Mouse (Mus musculus) lung, adult 10 weeks (tissue): ENCODE results near the gene Phtf2. TPM values are rescaled to one million over a fixed set of nuclear protein-coding genes. Genes with fewer than 3 reads are reported as not detected.

Source experiments
- polyA plus RNA-seq: library from polyadenylated mRNA; stranded (reverse); fragments of 350-450 nt; fragmentation: Illumina TruSeq; extraction: RNeasy Lipid Tissue Mini Kit (QIAGEN cat#74804); gene quantifications from one replicate; pipeline ENCODE4 v1.2.3, GENCODE M21; 2014; ENCODE audit warnings: low read depth, low replicate concordance; ENCODE audit not compliant: insufficient read depth

Phtf2 gene
- 2.7 TPM for polyA plus RNA-seq

DNA sequence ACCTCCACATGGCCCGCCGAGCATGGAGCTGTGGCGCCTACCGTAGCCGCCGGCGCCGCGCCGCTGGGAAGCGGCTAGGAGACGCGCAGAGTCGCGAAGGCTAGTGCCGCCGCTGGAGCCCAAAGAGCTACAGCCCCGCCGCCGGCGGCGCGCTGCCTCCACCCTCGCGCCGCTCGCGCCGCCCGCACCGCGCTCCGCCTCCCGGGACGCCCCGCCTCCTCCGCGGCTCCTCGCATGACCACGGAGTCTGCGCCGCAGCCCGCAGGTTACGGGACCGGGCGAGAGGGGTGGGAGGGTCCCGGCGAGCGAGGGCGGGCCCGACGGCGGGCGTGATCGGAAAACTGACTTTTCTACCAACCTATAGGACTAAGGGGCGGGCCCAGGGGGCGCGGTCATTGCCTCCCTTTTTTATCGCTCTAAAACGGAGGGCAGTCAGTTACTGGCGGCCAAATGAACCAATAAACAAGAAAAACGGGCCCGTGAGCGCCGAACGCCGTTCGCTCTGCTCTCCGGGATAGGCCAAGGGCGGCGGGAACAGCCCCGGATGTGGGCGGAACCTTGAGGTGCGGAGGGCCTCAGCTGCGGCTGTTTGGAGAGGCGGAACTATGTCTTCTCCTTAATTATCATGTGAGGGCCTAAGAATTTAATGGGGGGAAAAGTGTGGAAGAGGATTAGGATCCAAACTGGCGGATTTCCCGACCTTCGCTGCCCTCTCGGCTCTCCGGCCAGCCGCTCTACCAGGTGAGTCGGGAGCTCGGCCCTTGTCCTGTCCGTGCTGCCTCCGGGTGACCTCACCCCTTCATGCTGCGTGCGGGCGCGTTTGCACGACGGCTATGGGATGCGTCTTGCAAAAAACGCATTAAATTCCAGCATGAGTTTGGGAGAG lies at the start of gene Phtf2, which contains the start of gene Tmem60:
TSS of gene Phtf2 (minus strand) at position 210 of the 886 bp plus-strand sequence.
TSS of gene Tmem60 (plus strand) at position 277 of the 886 bp plus-strand sequence.

Other genes with a start within 250 kb of the Phtf2 start
- gene Tmem60, start 67 bp upstream of the Phtf2 start, polyA plus RNA-seq = 20.3 TPM
- gene Rsbn1l, start 74.3 kb upstream of the Phtf2 start, polyA plus RNA-seq = 7.6 TPM
- gene Ptpn12, start 173.8 kb upstream of the Phtf2 start, polyA plus RNA-seq = 50.7 TPM